Mouse (Mus musculus) heart, embryonic 14.5 days (tissue): ENCODE measurements around the gene Ddhd1. TPM values are rescaled to one million over a fixed set of nuclear protein-coding genes. Genes with fewer than 3 reads are reported as not detected.

Source experiments
- ATAC-seq: fragments of 200-750 bp; cut with Nextera tagmentation; 2 replicates; pipeline ENCODE4 v1.8.0; 2017; ENCODE audit warnings: low read depth, moderate TSS enrichment; ENCODE audit not compliant: insufficient number of reproducible peaks, insufficient read depth, low FRiP score
- H3K27ac ChIP-seq, 2 experiments: fragments of 200-500 bp in 1 of 2; fragments of 300-500 bp in 1 of 2; sonication (generic) in 1 of 2; replicated peaks in 1 of 2; 2 replicates each; pipeline ENCODE4 v1.5.1; 2012 to 2014; ENCODE audit warnings: low read depth in 2 of 2, low read length in 2 of 2, control low read depth in 1 of 2, mild to moderate bottlenecking in 1 of 2, mixed read lengths in 1 of 2; ENCODE audit not compliant: control insufficient read depth in 1 of 2, insufficient read depth in 1 of 2
- H3K27me3 ChIP-seq: fragments of 300-500 bp; sonication (generic); 2 replicates; pipeline ENCODE4 v1.6.1; 2014; ENCODE audit warnings: mild to moderate bottlenecking, low read length, control low read depth; ENCODE audit not compliant: control insufficient read depth, insufficient read depth
- H3K36me3 ChIP-seq: fragments of 300-500 bp; sonication (generic); 2 replicates; pipeline ENCODE4 v1.6.1; 2014; ENCODE audit warnings: mild to moderate bottlenecking, control low read depth, low read length, mixed read lengths; ENCODE audit not compliant: control insufficient read depth, insufficient read depth
- H3K4me1 ChIP-seq, 2 experiments: fragments of 200-500 bp in 1 of 2; fragments of 300-500 bp in 1 of 2; sonication (generic) in 1 of 2; 2 replicates each; pipeline ENCODE4 v1.6.1; 2012 to 2014; ENCODE audit warnings: low read length in 2 of 2, control low read depth in 1 of 2, mixed read lengths in 1 of 2; ENCODE audit not compliant: control insufficient read depth in 2 of 2, insufficient read depth in 2 of 2
- H3K4me2 ChIP-seq: fragments of 300-500 bp; sonication (generic); 2 replicates; pipeline ENCODE4 v1.6.1; 2014; ENCODE audit warnings: mild to moderate bottlenecking, low read length
- H3K4me3 ChIP-seq, 2 experiments: fragments of 200-500 bp in 1 of 2; fragments of 300-500 bp in 1 of 2; sonication (generic) in 1 of 2; 2 replicates each; pipeline ENCODE4 v1.5.1; 2012 to 2014; ENCODE audit warnings: low read length in 2 of 2, mild to moderate bottlenecking in 2 of 2, control low read depth in 1 of 2, low read depth in 1 of 2, moderate library complexity in 1 of 2; ENCODE audit not compliant: control insufficient read depth in 1 of 2, insufficient read depth in 1 of 2
- H3K9ac ChIP-seq: fragments of 300-500 bp; sonication (generic); 2 replicates; pipeline ENCODE4 v1.6.1; 2014; ENCODE audit warnings: mild to moderate bottlenecking, low read length
- H3K9me3 ChIP-seq: fragments of 300-500 bp; sonication (generic); 2 replicates; pipeline ENCODE4 v1.6.1; 2016; ENCODE audit warnings: low read length, control low read depth; ENCODE audit not compliant: control insufficient read depth
- WGBS: fragments of 180-500 bp; shearing (Covaris S2); extraction: QIAGEN DNeasy Blood & Tissue Kit; methylation state at CpG from one replicate; pipeline ENCODE4 v1.1.7; 2014; 5-methylcytosine and 5-hydroxymethylcytosine counted together
- polyA plus RNA-seq: library from polyadenylated mRNA; unstranded; fragments of >200 nt; fragmentation: Nextera tagmentation; extraction: Ambion mirVana; gene quantifications from 2 replicates; pipeline ENCODE4 v1.2.1, GENCODE M21; 2014

Gene Ddhd1
- polyA plus RNA-seq, 1 experiment from 2014 or later, result 13.8 TPM

DNA sequence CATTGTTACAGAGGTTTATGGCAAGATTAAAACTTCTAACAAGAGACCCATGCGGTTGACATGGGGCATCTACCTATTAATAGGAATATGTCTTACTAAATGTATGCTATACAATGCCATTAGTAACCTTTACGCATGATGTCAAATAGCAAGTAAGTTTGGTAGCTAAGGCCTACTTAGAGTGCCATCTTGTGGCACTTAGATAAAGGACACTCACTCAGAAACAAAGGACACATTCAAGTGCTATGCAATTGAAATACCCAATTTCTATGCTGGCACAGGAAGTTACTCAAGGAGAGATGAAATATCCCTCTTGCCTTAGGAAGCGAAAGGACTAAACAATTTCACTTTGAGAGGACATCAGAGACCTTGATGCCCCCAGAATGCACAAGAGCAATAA is 55.9 kb downstream of the Ddhd1 start:
- Histone ChIP-seq H3K4me2 (no peak overlapping the region), H3K27ac (no peak overlapping the region), H3K9ac (no peak overlapping the region), H3K4me1 (peaks cover 8 to 10% of the 10 kb centered on the region in 2 experiments), H3K27me3 (no peaks in the 10 kb centered on the region), H3K4me3 (no peak overlapping the region), H3K36me3 (peaks cover 42% of the 10 kb centered on the region), H3K9me3 (no peaks in the 10 kb centered on the region)
- ATAC-seq, result no peak
- WGBS, result 60% methylated on average over 3 of the region's 3 CpGs

DNA sequence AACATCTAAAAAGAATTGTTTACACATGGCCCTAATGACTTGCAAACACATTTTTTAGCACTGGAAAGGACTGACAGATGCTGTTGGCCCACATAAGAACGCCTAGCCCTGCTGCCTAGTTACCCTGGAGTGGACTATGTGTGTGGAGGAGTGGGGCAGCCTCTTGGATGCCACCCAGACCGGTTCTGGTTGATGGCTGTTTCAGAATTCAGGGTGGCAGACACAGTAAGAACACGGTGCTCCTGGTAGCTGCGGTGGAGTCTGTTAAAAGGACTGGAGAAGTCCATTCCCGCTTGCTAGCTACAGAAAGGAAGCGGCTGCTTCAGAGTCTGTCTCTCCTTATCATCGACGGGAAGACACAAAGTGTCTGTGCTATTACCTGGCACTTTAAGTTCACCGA is 57.4 kb downstream of the Ddhd1 start:
- peaks cover 8 to 10% of the 10 kb centered on the region in 2 experiments for H3K4me1 ChIP-seq
- 64% methylated on average over 9 of the region's 9 CpGs for WGBS

DNA sequence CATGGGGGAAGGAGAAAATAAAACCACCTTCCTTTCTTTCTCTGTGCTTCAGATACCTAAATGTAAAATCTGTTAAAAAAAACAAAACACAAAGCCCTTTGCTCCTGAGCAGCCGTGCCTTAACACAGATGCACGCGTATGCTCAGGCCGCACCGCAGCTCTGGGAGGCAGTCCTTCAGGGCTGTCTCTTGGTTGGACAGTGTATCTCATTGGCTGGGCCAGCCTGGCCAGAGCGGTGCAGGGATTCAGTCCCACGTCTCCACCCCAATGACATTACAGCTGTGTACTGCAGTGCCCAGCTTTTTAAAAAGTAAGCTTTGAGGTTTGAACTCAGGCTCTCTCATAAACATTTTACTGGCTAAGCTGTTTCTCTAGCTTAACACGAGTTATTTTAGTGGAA is 60.1 kb downstream of the Ddhd1 start:
- Histone ChIP-seq H3K27ac (no peak overlapping the region), H3K9ac (no peak overlapping the region), H3K9me3 (no peaks in the 10 kb centered on the region), H3K4me3 (no peak overlapping the region), H3K36me3 (peaks cover 62% of the 10 kb centered on the region), H3K4me1 (peaks cover 8 to 10% of the 10 kb centered on the region in 2 experiments), H3K27me3 (no peaks in the 10 kb centered on the region), H3K4me2 (no peak overlapping the region)
- 70% methylated on average over 8 of the region's 8 CpGs for WGBS
- no peak for ATAC-seq

More for the DNA sequence above, 57.4 kb downstream of the Ddhd1 start:
- no peak overlapping the region for H3K4me2 ChIP-seq
- H3K27me3 ChIP-seq, result no peaks in the 10 kb centered on the region
- H3K27ac ChIP-seq, result peak overlapping the region; percentile 24 to 51; a peak in 2 of 4 replicates
- H3K36me3 ChIP-seq, result peaks cover 56% of the 10 kb centered on the region
- ATAC-seq, result no peak
- no peak overlapping the region for H3K4me3 ChIP-seq
- no peak overlapping the region for H3K9ac ChIP-seq
- H3K9me3 ChIP-seq, result no peaks in the 10 kb centered on the region

DNA sequence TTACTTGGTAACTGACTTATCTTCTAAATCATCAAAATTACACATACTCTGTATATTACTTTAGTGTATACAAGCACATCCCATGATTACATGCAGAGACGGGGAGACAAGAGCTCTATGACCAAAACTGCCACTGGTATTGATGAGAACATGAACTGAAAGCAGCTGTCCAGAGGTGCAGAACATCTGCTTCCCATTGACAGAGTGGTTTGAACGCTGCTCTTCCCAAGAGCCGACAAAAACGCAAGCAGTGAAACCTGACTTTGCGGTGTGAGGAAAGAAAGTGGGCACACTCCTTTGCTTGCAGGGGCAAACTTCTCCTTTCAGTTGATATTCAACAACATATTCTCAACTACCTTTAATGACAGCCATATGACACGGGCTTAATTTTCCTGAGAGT is 64.7 kb downstream of the Ddhd1 start:
- WGBS, result 89% methylated on average over 6 of the region's 6 CpGs
- Histone ChIP-seq H3K27ac (no peak overlapping the region), H3K9ac (no peak overlapping the region), H3K4me1 (no peaks in the 10 kb centered on the region), H3K4me3 (no peak overlapping the region), H3K4me2 (no peak overlapping the region), H3K27me3 (no peaks in the 10 kb centered on the region), H3K36me3 (peaks cover 46% of the 10 kb centered on the region), H3K9me3 (no peaks in the 10 kb centered on the region)
- no peak for ATAC-seq

DNA sequence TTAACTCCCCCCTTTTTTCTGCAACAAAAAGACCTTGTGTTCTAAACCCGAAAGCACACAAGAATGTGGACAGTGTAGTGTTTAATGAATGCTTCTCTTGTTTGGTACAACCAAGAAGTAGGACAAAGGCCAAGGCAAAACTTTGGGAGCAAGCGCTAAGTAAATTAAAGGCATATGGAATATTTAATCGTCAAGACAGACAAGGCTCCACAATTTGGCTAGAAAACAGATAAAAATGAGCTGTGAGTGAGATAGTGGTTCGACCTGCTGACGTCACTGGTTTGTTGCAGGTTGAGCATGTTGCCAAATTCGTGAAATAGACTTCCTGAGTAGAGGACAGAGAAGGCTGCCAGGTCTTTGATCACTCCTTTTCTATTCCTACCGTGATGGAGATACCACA is 69.5 kb downstream of the Ddhd1 start:
- H3K27me3 ChIP-seq, result no peaks in the 10 kb centered on the region
- 67% methylated on average over 7 of the region's 7 CpGs for WGBS
- no peak for ATAC-seq

DNA sequence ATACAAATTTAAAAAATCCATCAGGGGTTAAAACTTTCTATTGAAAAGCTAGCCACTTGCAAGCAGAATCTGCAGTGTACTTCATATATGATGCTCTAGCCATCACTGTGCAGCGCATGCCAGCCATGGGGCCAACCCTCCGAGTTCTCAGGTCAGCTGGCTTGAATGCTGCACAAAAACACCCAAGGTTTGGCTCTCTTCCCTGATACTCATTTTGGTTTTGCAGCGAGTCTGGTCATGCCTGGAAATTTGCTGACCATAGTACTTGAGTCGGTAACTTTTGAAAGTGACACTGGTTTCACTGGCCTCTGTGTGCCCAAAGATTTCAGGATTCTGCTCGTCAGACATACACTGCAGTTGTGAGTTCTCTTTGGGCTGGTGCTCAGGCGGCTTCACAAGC is 70.4 kb downstream of the Ddhd1 start:
- H3K4me3 ChIP-seq, result no peak overlapping the region
- H3K9me3 ChIP-seq, result no peaks in the 10 kb centered on the region
- no peak for ATAC-seq
- 86% methylated on average over 6 of the region's 6 CpGs for WGBS
- peaks cover 4 to 5% of the 10 kb centered on the region in 2 experiments; a peak in 3 of 4 replicates for H3K4me1 ChIP-seq
- H3K9ac ChIP-seq, result no peak overlapping the region
- H3K4me2 ChIP-seq, result no peak overlapping the region
- H3K27me3 ChIP-seq, result no peaks in the 10 kb centered on the region
- peak overlapping the region; percentile 14; a peak in 1 of 4 replicates for H3K27ac ChIP-seq
- no peaks in the 10 kb centered on the region for H3K36me3 ChIP-seq

More for the DNA sequence above, 69.5 kb downstream of the Ddhd1 start:
- H3K9ac ChIP-seq, result no peak overlapping the region
- H3K9me3 ChIP-seq, result no peaks in the 10 kb centered on the region
- H3K4me2 ChIP-seq, result no peak overlapping the region
- peaks cover 4 to 5% of the 10 kb centered on the region in 2 experiments; a peak in 3 of 4 replicates for H3K4me1 ChIP-seq
- peaks cover 4% of the 10 kb centered on the region; the same call in 1 of the 2 replicates for H3K36me3 ChIP-seq
- no peak overlapping the region for H3K27ac ChIP-seq
- no peak overlapping the region for H3K4me3 ChIP-seq

DNA sequence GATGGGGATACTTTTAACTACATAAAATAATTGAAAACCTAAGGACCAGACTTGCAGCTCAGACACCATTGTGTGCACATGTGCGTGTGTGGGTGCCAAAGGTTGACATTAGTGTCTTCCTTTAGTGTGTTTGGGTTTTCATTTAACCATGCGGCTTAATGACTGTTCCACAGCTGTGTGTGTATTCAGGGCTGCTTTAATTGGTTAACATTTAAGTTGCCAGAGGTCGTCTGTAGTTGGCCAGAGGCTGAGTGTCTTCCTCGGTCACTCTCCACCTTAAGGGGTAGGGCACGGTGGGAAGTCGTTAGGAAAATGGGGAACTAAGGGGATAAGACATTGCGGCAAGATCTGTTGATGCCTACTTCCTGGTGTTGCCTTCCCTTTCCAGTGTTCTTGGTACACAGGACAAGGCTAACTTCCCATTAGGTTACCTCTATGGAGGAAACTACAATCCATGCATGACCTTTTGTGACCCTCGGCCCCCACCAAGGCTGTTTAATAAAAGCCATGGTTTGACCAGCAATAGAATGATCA is 74.4 kb downstream of the Ddhd1 start:
- ATAC-seq, result no peak
- Histone ChIP-seq H3K27ac (no peak overlapping the region), H3K9me3 (no peaks in the 10 kb centered on the region), H3K27me3 (no peaks in the 10 kb centered on the region), H3K4me1 (peaks cover 4 to 5% of the 10 kb centered on the region in 2 experiments; a peak in 3 of 4 replicates), H3K36me3 (no peaks in the 10 kb centered on the region), H3K4me3 (no peak overlapping the region), H3K9ac (no peak overlapping the region), H3K4me2 (no peak overlapping the region)
- WGBS, result 79% methylated on average over 8 of the region's 8 CpGs
